Mouse (Mus musculus) forebrain, embryonic 16.5 days (tissue): ENCODE measurements around the gene Drc7. TPM values are rescaled to one million over a fixed set of nuclear protein-coding genes. Genes with fewer than 3 reads are reported as not detected.
"Not testable (repeated sequence)": the region's sequence is repeated elsewhere in the genome, so short reads cannot be mapped to it uniquely, and the experiment has no call there.

ENCODE experiments used
- ATAC-seq: fragments of 200-750 bp; cut with Nextera tagmentation; 2 replicates; pipeline ENCODE4 v1.8.0; 2017; ENCODE audit warnings: mild to moderate bottlenecking, moderate library complexity
- H3K27ac ChIP-seq: fragments of 300-500 bp; sonication (generic); 2 replicates; pipeline ENCODE4 v1.5.1; 2014; ENCODE audit warnings: low read length, control low read depth
- H3K27me3 ChIP-seq: fragments of 300-500 bp; sonication (generic); replicated peaks from 2 replicates; pipeline ENCODE4 v1.6.1; 2014; ENCODE audit warnings: low read length; ENCODE audit not compliant: control insufficient read depth, insufficient read depth
- H3K36me3 ChIP-seq: fragments of 300-500 bp; sonication (generic); 2 replicates; pipeline ENCODE4 v1.6.1; 2014; ENCODE audit not compliant: control insufficient read depth, insufficient read depth
- H3K4me1 ChIP-seq: fragments of 300-500 bp; sonication (generic); replicated peaks from 2 replicates; pipeline ENCODE4 v1.6.1; 2014; ENCODE audit warnings: low read length; ENCODE audit not compliant: control insufficient read depth, insufficient read depth
- H3K4me2 ChIP-seq: fragments of 300-500 bp; sonication (generic); 2 replicates; pipeline ENCODE4 v1.6.1; 2014; ENCODE audit warnings: mild to moderate bottlenecking, low read length, control low read depth
- H3K4me3 ChIP-seq: fragments of 300-500 bp; sonication (generic); replicated peaks from 2 replicates; pipeline ENCODE4 v1.5.1; 2014; ENCODE audit warnings: mild to moderate bottlenecking, low read length, control low read depth
- H3K9ac ChIP-seq: fragments of 300-500 bp; sonication (generic); replicated peaks from 2 replicates; pipeline ENCODE4 v1.6.1; 2014; ENCODE audit warnings: low read depth, low read length, control low read depth
- H3K9me3 ChIP-seq: fragments of 300-500 bp; sonication (generic); 2 replicates; pipeline ENCODE4 v1.6.1; 2016; ENCODE audit warnings: low read length; ENCODE audit not compliant: control insufficient read depth
- WGBS: fragments of 180-500 bp; shearing (Covaris S2); extraction: QIAGEN DNeasy Blood & Tissue Kit; methylation state at CpG from one replicate; pipeline ENCODE4 v1.1.7; 2014; 5-methylcytosine and 5-hydroxymethylcytosine counted together
- polyA plus RNA-seq: library from polyadenylated mRNA; unstranded; fragments of >200 nt; fragmentation: Nextera tagmentation; extraction: Ambion mirVana; gene quantifications from 2 replicates; pipeline ENCODE4 v1.2.1, GENCODE M21; 2015

Gene Drc7
- polyA plus RNA-seq, 1 experiment from 2014 or later = 1.3 TPM

GRCm38 (mm10) chr8:95024387-95024786 lies 30.5 kb upstream of the Drc7 start:
- ATAC-seq = no peak
- Histone ChIP-seq H3K4me1 (no peaks in the 10 kb centered on the region), H3K36me3 (no peaks in the 10 kb centered on the region), H3K9me3 (no peaks in the 10 kb centered on the region), H3K27ac (no peak overlapping the region), H3K4me2 (no peak overlapping the region), H3K4me3 (no peak overlapping the region), H3K27me3 (no peaks in the 10 kb centered on the region), H3K9ac (no peak overlapping the region)
- 92% methylated on average over 4 of the region's 4 CpGs for WGBS

GRCm38 (mm10) chr8:95025421-95025820 lies 29.5 kb upstream of the Drc7 start:
- Histone ChIP-seq H3K4me2 (no peak overlapping the region), H3K4me1 (no peaks in the 10 kb centered on the region), H3K9ac (no peak overlapping the region), H3K9me3 (no peaks in the 10 kb centered on the region), H3K4me3 (no peak overlapping the region), H3K27ac (no peak overlapping the region), H3K27me3 (no peaks in the 10 kb centered on the region), H3K36me3 (no peaks in the 10 kb centered on the region)
- 70% methylated on average over 2 of the region's 2 CpGs for WGBS
- ATAC-seq = no peak

GRCm38 (mm10) chr8:95028391-95028790 lies 26.5 kb upstream of the Drc7 start:
- H3K9ac ChIP-seq, H3K9me3 ChIP-seq, H3K4me2 ChIP-seq, H3K4me3 ChIP-seq, H3K4me1 ChIP-seq, H3K27ac ChIP-seq, H3K27me3 ChIP-seq, H3K36me3 ChIP-seq, ATAC-seq: not testable (repeated sequence)
- 58% methylated on average over 7 of the region's 7 CpGs for WGBS

DNA sequence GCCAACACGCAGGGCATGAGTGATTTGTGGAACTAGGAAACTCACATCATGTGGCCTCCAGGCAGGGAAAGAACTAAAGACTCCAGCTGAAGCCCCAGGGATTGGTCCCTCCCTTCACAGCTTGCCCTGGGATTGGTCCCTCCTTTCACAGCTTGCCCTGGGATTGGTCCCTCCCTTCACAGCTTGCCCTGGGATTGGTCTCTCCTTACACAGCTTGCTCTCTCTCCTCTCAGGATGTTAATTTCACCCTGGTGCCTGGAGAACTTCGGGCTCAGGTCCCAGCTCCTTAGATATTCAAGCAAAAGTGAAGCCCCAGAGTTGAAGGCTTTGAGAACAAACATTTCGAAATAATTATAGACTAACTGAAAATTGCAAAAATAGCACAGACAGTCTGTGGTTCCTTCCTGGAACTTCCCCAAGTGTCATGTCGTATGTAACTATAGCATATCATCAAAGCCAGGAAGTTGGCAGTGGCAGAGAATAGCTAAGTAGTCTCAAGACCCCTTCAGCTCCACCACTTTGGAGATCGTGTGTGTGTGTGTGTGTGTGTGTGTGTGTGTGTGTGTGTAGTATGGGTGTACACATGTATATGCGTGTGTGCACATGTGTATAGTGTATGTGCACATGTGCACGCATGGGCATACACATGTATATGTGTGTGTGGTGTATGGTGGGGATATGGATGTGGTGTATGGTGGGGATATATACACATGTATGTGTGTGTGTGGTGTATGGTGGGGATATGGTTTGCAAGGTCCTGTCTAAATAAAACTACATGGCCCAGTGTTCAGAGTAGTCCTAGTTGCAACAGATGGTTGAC lies 17.6 kb upstream of the Drc7 start:
- peak; percentile 93 for ATAC-seq
- H3K27me3 ChIP-seq = no peaks in the 10 kb centered on the region
- WGBS = 63% methylated on average over 7 of the region's 7 CpGs
- H3K9me3 ChIP-seq = no peaks in the 10 kb centered on the region
- no peak overlapping the region for H3K9ac ChIP-seq
- no peak overlapping the region for H3K4me3 ChIP-seq
- H3K36me3 ChIP-seq = no peaks in the 10 kb centered on the region
- H3K27ac ChIP-seq = no peak overlapping the region
- H3K4me1 ChIP-seq = no peaks in the 10 kb centered on the region
- no peak overlapping the region for H3K4me2 ChIP-seq

DNA sequence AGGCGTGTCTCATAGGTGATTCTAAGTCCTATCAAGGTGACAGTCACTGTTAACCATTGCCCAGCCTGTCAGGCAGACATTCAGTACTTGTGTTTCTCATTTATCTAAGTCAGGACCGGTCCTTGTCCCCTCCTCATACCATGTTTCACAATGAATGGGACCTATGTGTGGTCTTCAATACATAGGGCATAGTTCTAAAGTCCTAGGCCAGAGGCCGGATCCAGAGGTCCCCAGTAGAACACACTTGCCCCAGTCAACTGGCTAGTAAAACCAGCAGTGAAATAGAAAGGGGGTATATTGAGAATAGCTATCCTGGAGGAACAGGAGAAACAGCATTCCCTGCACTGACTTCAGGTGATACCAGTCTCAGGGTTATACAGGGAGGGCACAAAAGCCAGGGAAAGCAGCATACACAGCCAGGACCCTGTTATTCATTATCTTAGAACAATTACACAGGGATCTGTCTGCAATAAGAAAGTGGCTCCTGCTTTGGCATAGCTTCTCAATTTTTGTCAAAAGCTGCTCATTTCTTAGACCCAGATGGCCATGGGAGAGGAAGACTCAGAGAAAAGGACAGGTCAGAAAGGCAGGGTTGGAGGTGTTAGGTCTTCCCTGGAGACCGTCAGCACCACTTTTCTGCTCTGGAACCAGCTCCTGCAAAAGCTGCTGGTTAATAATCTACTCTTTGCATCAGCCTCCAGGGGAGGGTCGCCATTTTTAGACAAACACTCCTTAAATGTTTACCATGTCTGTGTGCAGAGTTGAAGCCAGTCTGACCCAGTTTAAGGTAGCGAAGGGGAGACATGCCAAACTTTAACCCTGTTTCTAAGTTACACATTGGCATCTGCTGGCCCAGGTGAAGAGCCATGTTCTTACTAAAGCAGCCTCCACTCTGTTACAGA lies 12.8 kb upstream of the Drc7 start:
- Histone ChIP-seq H3K9ac (no peak overlapping the region), H3K4me3 (no peak overlapping the region), H3K27ac (no peak overlapping the region), H3K4me2 (no peak overlapping the region), H3K36me3 (no peaks in the 10 kb centered on the region), H3K27me3 (no peaks in the 10 kb centered on the region), H3K9me3 (no peaks in the 10 kb centered on the region), H3K4me1 (no peaks in the 10 kb centered on the region)
- WGBS = 78% methylated on average over 6 of the region's 6 CpGs
- no peak for ATAC-seq

GRCm38 (mm10) chr8:95044811-95045210 lies 10.1 kb upstream of the Drc7 start:
- Histone ChIP-seq H3K4me1 (no peaks in the 10 kb centered on the region), H3K4me3 (no peak overlapping the region), H3K9me3 (no peaks in the 10 kb centered on the region), H3K27ac (no peak overlapping the region), H3K9ac (no peak overlapping the region), H3K27me3 (no peaks in the 10 kb centered on the region), H3K4me2 (no peak overlapping the region), H3K36me3 (no peaks in the 10 kb centered on the region)
- peak; percentile 38; the same call in 1 of the 2 replicates for ATAC-seq
- WGBS = 57% methylated on average over 4 of the region's 4 CpGs

- H3K36me3 ChIP-seq = no peaks in the 10 kb centered on the region
- no peak overlapping the region for H3K27ac ChIP-seq
- H3K9ac ChIP-seq = no peak overlapping the region
- WGBS = 79% methylated on average over 3 of the region's 3 CpGs
- H3K9me3 ChIP-seq = no peaks in the 10 kb centered on the region
- no peak overlapping the region for H3K4me3 ChIP-seq
- no peaks in the 10 kb centered on the region for H3K4me1 ChIP-seq
- H3K4me2 ChIP-seq = no peak overlapping the region
- H3K27me3 ChIP-seq = no peaks in the 10 kb centered on the region
- ATAC-seq = no peak
Observed at GRCm38 (mm10) chr8:95046982-95047381, 7.9 kb upstream of the Drc7 start.

GRCm38 (mm10) chr8:95047884-95048680 lies 6.8 kb upstream of the Drc7 start:
- Histone ChIP-seq H3K4me1 (no peaks in the 10 kb centered on the region), H3K36me3 (no peaks in the 10 kb centered on the region), H3K27ac (no peak overlapping the region), H3K4me2 (no peak overlapping the region), H3K9ac (no peak overlapping the region), H3K27me3 (no peaks in the 10 kb centered on the region), H3K9me3 (no peaks in the 10 kb centered on the region), H3K4me3 (no peak overlapping the region)
- no peak for ATAC-seq
- 76% methylated on average over 6 of the region's 6 CpGs for WGBS

DNA sequence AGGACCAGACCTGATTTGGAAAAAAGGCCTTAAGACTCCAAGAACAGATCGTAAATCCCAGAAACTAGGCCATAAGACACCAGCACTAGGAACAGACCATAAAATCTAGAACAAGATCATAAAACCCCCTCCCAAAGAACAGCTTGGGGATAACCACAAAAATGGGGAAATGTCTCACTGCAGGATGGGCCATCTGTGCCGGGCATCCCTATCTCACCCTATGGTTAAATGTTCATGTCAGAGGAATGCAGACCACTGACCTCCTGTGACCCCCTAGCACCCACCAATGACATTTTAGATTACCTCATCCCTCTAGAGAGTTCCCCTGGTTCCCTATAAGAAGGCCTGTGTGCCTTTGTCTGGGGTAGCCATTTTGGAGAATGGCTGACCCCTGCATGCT lies 5.3 kb upstream of the Drc7 start:
- Histone ChIP-seq H3K36me3 (no peaks in the 10 kb centered on the region), H3K4me3 (no peak overlapping the region), H3K27me3 (no peaks in the 10 kb centered on the region), H3K4me2 (no peak overlapping the region), H3K9me3 (no peaks in the 10 kb centered on the region), H3K27ac (no peak overlapping the region), H3K4me1 (no peaks in the 10 kb centered on the region), H3K9ac (no peak overlapping the region)
- 86% methylated on average over 2 of the region's 2 CpGs for WGBS
- no peak for ATAC-seq
